Mouse (Mus musculus) heart, embryonic 10.5 days (tissue): Measurements from ENCODE around the gene Col24a1. TPM values are rescaled to one million over a fixed set of nuclear protein-coding genes. Genes with fewer than 3 reads are reported as not detected.

Source experiments
- DNase-seq: peaks from one replicate; pipeline ENCODE4 v3.0.0-alpha.2; 2017; ENCODE audit warnings: low spot score
- H3K27ac ChIP-seq: fragments of 300-500 bp; sonication (generic); 2 replicates; pipeline ENCODE4 v1.5.1; 2016; ENCODE audit warnings: mild to moderate bottlenecking
- H3K27me3 ChIP-seq: fragments of 300-500 bp; sonication (generic); 2 replicates; pipeline ENCODE4 v1.6.1; 2016; ENCODE audit warnings: mild to moderate bottlenecking; ENCODE audit not compliant: poor library complexity, insufficient read depth, severe bottlenecking
- H3K36me3 ChIP-seq: fragments of 300-500 bp; sonication (generic); 2 replicates; pipeline ENCODE4 v1.6.1; 2016; ENCODE audit warnings: mild to moderate bottlenecking, moderate library complexity
- H3K4me1 ChIP-seq: fragments of 300-500 bp; sonication (generic); 2 replicates; pipeline ENCODE4 v1.6.1; 2016; ENCODE audit warnings: mild to moderate bottlenecking
- H3K4me3 ChIP-seq: fragments of 300-500 bp; sonication (generic); 2 replicates; pipeline ENCODE4 v1.5.1; 2016; ENCODE audit warnings: mild to moderate bottlenecking, moderate library complexity
- H3K9me3 ChIP-seq: fragments of 300-500 bp; sonication (generic); 2 replicates; pipeline ENCODE4 v1.6.1; 2016; ENCODE audit warnings: mild to moderate bottlenecking, moderate library complexity
- WGBS: fragments of 180-500 bp; shearing (Covaris S2); methylation state at CpG from one replicate; pipeline ENCODE4 v1.1.7; 2016; 5-methylcytosine and 5-hydroxymethylcytosine counted together
- polyA plus RNA-seq: library from polyadenylated mRNA; unstranded; fragments of >200 nt; fragmentation: Nextera tagmentation; extraction: Ambion mirVana; gene quantifications from 2 replicates; pipeline ENCODE4 v1.2.1, GENCODE M21; 2016

Col24a1 gene
- polyA plus RNA-seq, 1 experiment from 2014 or later = 0.34 TPM

GRCm38 (mm10) chr3:145383095-145383494 is 90.8 kb downstream of the Col24a1 start:
- no peaks in the 10 kb centered on the region for H3K36me3 ChIP-seq
- no peaks in the 10 kb centered on the region for H3K4me1 ChIP-seq
- no peak overlapping the region for H3K4me3 ChIP-seq
- H3K27ac ChIP-seq = no peak overlapping the region
- H3K9me3 ChIP-seq = no peaks in the 10 kb centered on the region
- 86% methylated on average over 13 of the region's 13 CpGs for WGBS
- no peaks in the 10 kb centered on the region for H3K27me3 ChIP-seq
- no peak for DNase-seq

GRCm38 (mm10) chr3:145386434-145386833 is 94.2 kb downstream of the Col24a1 start:
- no peak for DNase-seq
- Histone ChIP-seq H3K27ac (no peak overlapping the region), H3K4me1 (no peaks in the 10 kb centered on the region), H3K4me3 (no peak overlapping the region), H3K27me3 (no peaks in the 10 kb centered on the region), H3K36me3 (no peaks in the 10 kb centered on the region), H3K9me3 (no peaks in the 10 kb centered on the region)

- WGBS = 89% methylated on average over 4 of the region's 4 CpGs
- no peaks in the 10 kb centered on the region for H3K27me3 ChIP-seq
- H3K4me1 ChIP-seq = no peaks in the 10 kb centered on the region
- no peaks in the 10 kb centered on the region for H3K9me3 ChIP-seq
- DNase-seq = no peak
- H3K36me3 ChIP-seq = no peaks in the 10 kb centered on the region
- no peak overlapping the region for H3K27ac ChIP-seq
- H3K4me3 ChIP-seq = no peak overlapping the region
Observed at GRCm38 (mm10) chr3:145390681-145391080, 98.4 kb downstream of the Col24a1 start.

GRCm38 (mm10) chr3:145391986-145392659 is 99.9 kb downstream of the Col24a1 start:
- Histone ChIP-seq H3K4me1 (no peaks in the 10 kb centered on the region), H3K9me3 (no peaks in the 10 kb centered on the region), H3K36me3 (no peaks in the 10 kb centered on the region), H3K27ac (no peak overlapping the region), H3K27me3 (no peaks in the 10 kb centered on the region), H3K4me3 (no peak overlapping the region)
- no peak for DNase-seq
- 80% methylated on average over 19 of the region's 19 CpGs for WGBS

- WGBS = 83% methylated on average over 3 of the region's 3 CpGs
- no peak overlapping the region for H3K27ac ChIP-seq
- DNase-seq = no peak
Observed at GRCm38 (mm10) chr3:145399173-145399572, 106.9 kb downstream of the Col24a1 start.

GRCm38 (mm10) chr3:145402257-145402656 is 110.0 kb downstream of the Col24a1 start:
- 77% methylated on average over 10 of the region's 10 CpGs for WGBS

More at GRCm38 (mm10) chr3:145399173-145399572, 106.9 kb downstream of the Col24a1 start:
- Histone ChIP-seq H3K27me3 (no peaks in the 10 kb centered on the region), H3K9me3 (no peaks in the 10 kb centered on the region), H3K4me3 (no peak overlapping the region), H3K36me3 (no peaks in the 10 kb centered on the region), H3K4me1 (no peaks in the 10 kb centered on the region)

GRCm38 (mm10) chr3:145402994-145403393 is 110.7 kb downstream of the Col24a1 start:
- H3K4me3 ChIP-seq = no peak overlapping the region
- H3K36me3 ChIP-seq = no peaks in the 10 kb centered on the region
- no peak for DNase-seq
- no peaks in the 10 kb centered on the region for H3K27me3 ChIP-seq
- no peaks in the 10 kb centered on the region for H3K9me3 ChIP-seq
- 82% methylated on average over 6 of the region's 6 CpGs for WGBS
- no peaks in the 10 kb centered on the region for H3K4me1 ChIP-seq
- H3K27ac ChIP-seq = no peak overlapping the region

More at GRCm38 (mm10) chr3:145402257-145402656, 110.0 kb downstream of the Col24a1 start:
- H3K27ac ChIP-seq = no peak overlapping the region
- no peaks in the 10 kb centered on the region for H3K36me3 ChIP-seq
- no peaks in the 10 kb centered on the region for H3K27me3 ChIP-seq
- no peak for DNase-seq
- H3K9me3 ChIP-seq = no peaks in the 10 kb centered on the region
- no peak overlapping the region for H3K4me3 ChIP-seq
- H3K4me1 ChIP-seq = no peaks in the 10 kb centered on the region

GRCm38 (mm10) chr3:145408045-145408444 is 115.8 kb downstream of the Col24a1 start:
- WGBS = 70% methylated on average over 3 of the region's 3 CpGs
- Histone ChIP-seq H3K27me3 (no peaks in the 10 kb centered on the region), H3K36me3 (no peaks in the 10 kb centered on the region), H3K27ac (no peak overlapping the region), H3K4me1 (no peaks in the 10 kb centered on the region), H3K9me3 (no peaks in the 10 kb centered on the region), H3K4me3 (no peak overlapping the region)
- DNase-seq = no peak

GRCm38 (mm10) chr3:145412137-145412536 is 119.9 kb downstream of the Col24a1 start:
- no peak overlapping the region for H3K4me3 ChIP-seq
- DNase-seq = no peak
- H3K27me3 ChIP-seq = no peaks in the 10 kb centered on the region
- WGBS = 40% methylated on average over 4 of the region's 4 CpGs
- no peak overlapping the region for H3K27ac ChIP-seq
- H3K36me3 ChIP-seq = no peaks in the 10 kb centered on the region
- H3K9me3 ChIP-seq = no peaks in the 10 kb centered on the region
- no peaks in the 10 kb centered on the region for H3K4me1 ChIP-seq

- no peak for DNase-seq
- no peak overlapping the region for H3K27ac ChIP-seq
- WGBS = 83% methylated on average over 3 of the region's 3 CpGs
Observed at GRCm38 (mm10) chr3:145414362-145414761, 122.1 kb downstream of the Col24a1 start.

GRCm38 (mm10) chr3:145417809-145418208 is 125.5 kb downstream of the Col24a1 start:
- no peaks in the 10 kb centered on the region for H3K36me3 ChIP-seq
- H3K4me1 ChIP-seq = peaks cover 7% of the 10 kb centered on the region; the same call in 1 of the 2 replicates
- WGBS = 54% methylated on average over 9 of the region's 9 CpGs
- H3K9me3 ChIP-seq = no peaks in the 10 kb centered on the region
- no peak for DNase-seq
- no peak overlapping the region for H3K27ac ChIP-seq
- no peaks in the 10 kb centered on the region for H3K27me3 ChIP-seq
- H3K4me3 ChIP-seq = no peak overlapping the region

More at GRCm38 (mm10) chr3:145414362-145414761, 122.1 kb downstream of the Col24a1 start:
- no peaks in the 10 kb centered on the region for H3K27me3 ChIP-seq
- H3K36me3 ChIP-seq = no peaks in the 10 kb centered on the region
- H3K9me3 ChIP-seq = no peaks in the 10 kb centered on the region
- H3K4me1 ChIP-seq = peaks cover 7% of the 10 kb centered on the region; the same call in 1 of the 2 replicates
- H3K4me3 ChIP-seq = no peak overlapping the region

- H3K9me3 ChIP-seq = no peaks in the 10 kb centered on the region
- DNase-seq = no peak
- peaks cover 7% of the 10 kb centered on the region; the same call in 1 of the 2 replicates for H3K4me1 ChIP-seq
- no peak overlapping the region for H3K27ac ChIP-seq
- no peak overlapping the region for H3K4me3 ChIP-seq
- H3K36me3 ChIP-seq = no peaks in the 10 kb centered on the region
- no peaks in the 10 kb centered on the region for H3K27me3 ChIP-seq
- WGBS = 76% methylated on average over 2 of the region's 2 CpGs
Observed at GRCm38 (mm10) chr3:145420421-145420820, 128.1 kb downstream of the Col24a1 start.

- Histone ChIP-seq H3K4me1 (peaks cover 7% of the 10 kb centered on the region; the same call in 1 of the 2 replicates), H3K36me3 (no peaks in the 10 kb centered on the region), H3K9me3 (no peaks in the 10 kb centered on the region), H3K27ac (no peak overlapping the region), H3K4me3 (no peak overlapping the region), H3K27me3 (no peaks in the 10 kb centered on the region)
- WGBS = 77% methylated on average over 3 of the region's 3 CpGs
- no peak for DNase-seq
Observed at GRCm38 (mm10) chr3:145422044-145422443, 129.8 kb downstream of the Col24a1 start.

- 85% methylated on average over 7 of the region's 7 CpGs for WGBS
- no peak overlapping the region for H3K27ac ChIP-seq
- no peak for DNase-seq
- H3K27me3 ChIP-seq = no peaks in the 10 kb centered on the region
- H3K36me3 ChIP-seq = no peaks in the 10 kb centered on the region
- H3K4me3 ChIP-seq = no peak overlapping the region
- H3K9me3 ChIP-seq = no peaks in the 10 kb centered on the region
- H3K4me1 ChIP-seq = no peaks in the 10 kb centered on the region
Observed at GRCm38 (mm10) chr3:145438352-145438751, 146.1 kb downstream of the Col24a1 start.
